Mouse (Mus musculus) heart, adult 9 months (tissue): ENCODE results near the gene Bub1b.

ENCODE experiments used
- DNase-seq, 2 experiments: peaks; one replicate each; pipeline ENCODE4 v3.0.0; 2022; ENCODE audit warnings: low spot score in 2 of 2

Gene Bub1b

GRCm38 (mm10) chr2:118664975-118665516 is 67.0 kb downstream of the Bub1b start:
- DNase-seq: no peak

DNA sequence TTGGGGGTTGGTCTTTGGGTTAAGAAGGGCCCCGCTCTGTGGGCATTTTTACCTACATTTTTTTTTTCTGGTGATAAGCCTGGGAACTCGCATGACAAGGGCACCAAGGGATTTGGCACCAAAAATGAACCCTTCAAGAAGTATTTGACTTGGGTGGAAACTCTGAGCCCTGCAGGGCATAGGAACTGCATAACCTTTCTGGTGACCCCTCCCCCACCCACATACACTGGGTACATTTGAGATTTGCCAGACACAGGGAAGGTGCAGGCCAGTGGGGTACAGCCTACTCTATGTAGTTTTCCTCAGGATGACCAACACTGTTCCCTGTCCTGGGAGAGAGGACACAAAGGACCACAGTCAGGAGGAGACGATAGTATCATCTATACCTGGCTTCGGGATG is 67.6 kb downstream of the Bub1b start:
- no peak for DNase-seq

DNA sequence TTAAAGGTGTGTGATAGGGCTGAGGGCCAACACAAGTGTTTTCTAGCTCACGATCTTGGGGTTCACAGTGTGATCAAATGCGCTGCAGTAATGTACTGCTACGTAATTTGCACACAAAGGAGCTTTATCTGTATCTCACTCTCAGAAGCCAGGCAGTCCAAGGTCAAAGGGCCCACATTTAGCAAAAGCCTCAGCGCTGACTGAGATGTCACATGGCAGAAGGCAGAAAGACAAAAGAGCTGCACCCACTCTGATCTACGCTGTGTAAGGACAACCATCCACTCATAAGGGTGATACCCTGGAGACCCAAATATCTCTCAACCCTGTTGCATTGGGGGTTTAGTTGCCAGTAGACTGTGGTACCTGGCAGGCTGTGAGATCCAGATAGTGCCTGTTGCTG is 69.2 kb downstream of the Bub1b start:
- no peak for DNase-seq

DNA sequence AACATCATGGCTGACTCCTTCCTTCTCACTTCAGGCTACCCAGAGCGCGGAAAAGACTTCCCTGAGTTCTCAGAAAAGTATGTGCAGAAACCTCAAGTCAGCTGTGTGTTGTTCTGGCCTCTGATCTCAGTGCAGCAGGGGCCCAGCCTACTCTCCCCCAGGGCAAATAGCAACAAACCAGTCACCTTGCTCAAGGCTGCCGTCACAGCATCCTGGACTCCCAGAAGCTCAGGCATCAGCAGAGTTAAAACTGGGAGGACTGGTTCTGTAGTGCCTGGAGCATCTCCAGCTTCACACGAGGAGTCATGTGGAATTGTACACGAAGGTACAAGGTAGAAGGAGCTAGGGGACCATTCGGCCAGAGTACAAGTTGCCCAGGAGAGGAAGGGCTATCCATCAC is 71.2 kb downstream of the Bub1b start:
- no peak for DNase-seq

- peak in 1 of 2 experiments; percentile 29 for DNase-seq
Measured at GRCm38 (mm10) chr2:118669785-118670184, 71.8 kb downstream of the Bub1b start.

- DNase-seq: no peak
Measured at GRCm38 (mm10) chr2:118671728-118672127, 73.7 kb downstream of the Bub1b start.

- DNase-seq: no peak
Measured at GRCm38 (mm10) chr2:118673686-118674465, 75.9 kb downstream of the Bub1b start.

- no peak for DNase-seq
Measured at GRCm38 (mm10) chr2:118674500-118674899, 76.5 kb downstream of the Bub1b start.

DNA sequence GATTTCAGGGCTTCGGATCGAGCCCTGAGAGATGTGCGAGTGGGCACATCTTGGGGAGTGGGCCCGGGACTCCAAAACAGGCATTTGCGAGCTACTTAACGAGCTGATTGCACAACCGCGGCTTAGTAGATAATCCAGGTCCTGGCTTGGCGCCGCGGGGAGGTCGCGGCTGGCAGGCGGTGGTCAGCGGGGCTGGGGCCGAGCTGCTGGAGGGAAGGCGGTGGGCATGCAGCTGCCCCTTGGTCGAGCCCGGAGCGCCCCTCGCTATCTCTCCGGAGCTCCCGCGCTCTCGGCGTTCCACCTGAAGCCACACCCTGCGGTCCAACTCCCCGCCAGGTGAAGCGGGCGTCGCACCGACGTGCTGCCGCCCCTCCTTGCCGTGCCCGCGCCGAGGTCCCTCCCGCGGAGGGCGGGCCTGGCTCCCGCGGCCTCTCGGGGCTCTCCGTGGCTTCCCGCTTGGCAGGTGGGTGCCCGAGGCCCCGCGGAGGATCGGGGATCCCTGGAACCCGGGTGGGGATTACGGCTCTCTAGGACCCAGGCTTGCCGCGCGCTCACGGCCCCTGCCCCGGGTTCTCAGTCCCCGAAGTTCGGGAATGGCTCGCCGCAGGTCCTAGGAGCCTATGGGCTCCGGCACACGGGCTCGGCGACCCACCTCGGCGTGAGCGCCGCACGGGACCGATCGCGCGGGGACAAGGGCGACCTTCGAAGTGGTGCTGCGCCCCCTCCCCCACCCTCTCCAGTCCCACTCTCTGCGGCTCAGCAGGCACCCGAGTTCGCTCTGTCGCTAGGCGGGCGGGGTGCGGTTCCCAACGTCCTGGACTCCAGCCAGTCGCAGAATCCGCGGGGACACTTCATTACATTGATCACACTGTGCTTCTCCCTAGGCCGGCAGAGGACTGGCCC is 79.1 kb downstream of the Bub1b start:
- DNase-seq: no peak

DNA sequence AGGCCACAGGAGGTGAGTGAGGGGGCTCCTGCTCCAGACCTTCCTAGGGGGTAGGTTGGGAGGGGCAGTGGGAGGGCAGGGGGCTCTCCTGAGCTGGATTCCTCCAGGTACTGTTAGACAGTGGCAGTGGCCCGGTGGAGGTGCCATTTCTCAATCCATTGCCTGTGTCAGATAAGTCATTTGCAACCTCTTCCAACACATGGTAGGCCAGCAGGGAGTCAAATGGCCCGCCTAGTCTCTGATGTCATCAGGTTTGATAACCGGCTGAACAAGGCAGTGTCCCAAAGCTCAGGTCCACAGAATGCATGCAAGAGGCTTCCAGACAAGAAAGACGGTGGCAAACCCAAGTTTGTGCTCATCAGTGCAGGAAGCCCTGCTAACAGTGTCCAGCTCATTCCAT is 79.8 kb downstream of the Bub1b start:
- DNase-seq: no peak

DNA sequence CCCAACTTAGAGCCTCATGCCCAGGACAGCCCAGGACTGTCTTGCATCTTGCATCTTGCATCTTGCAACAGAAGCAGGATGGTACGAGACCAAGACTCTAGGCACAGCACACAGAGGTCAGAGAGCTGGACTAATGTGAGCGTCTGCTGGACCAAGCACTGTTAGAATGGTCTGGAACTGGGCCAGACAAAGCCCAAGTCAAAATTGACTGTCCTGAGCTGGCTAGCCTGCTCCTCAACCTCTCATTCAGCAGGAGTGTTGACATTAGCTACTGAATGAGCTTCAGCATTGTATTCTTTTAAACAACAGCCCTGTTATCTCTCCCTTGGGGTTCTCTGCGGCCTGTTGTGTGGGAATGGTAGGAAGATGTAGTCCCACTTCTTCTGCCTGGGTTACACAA is 81.6 kb downstream of the Bub1b start:
- DNase-seq: no peak

- DNase-seq: no peak
Measured at GRCm38 (mm10) chr2:118680926-118681325, 82.9 kb downstream of the Bub1b start.

DNA sequence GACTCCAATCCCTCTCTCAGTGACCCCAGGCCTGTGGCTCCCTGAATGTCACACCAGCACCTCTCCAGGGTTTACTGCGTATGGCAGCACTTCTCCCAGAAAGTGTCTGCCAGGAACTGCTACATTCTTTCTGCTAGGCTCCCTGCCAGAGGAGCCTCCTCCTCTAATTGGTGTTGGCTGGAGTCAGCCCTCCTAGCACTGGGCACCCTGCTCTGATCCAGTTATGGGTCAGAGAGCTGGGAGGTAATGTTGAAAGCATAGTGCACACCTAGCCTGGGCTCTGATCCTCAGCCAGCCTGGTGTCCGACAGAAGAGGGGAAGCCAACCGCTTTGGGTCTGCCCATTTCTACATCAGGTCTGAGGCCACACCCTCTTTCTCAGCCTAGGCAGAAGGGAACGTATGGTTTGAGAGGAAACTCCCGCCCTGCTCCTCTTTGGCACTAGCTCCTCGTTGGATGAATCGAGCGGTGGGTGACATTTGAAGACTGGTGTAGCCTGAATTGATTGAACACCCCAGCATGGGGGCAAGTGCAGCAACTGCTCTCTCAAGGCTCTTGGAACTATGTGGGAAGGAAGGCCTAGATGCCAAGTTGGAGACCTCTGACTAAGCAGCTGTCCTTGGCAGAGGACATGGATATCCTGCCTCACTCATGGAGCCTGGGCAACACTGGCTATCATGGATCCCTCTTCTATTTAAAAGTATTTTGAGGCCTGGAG is 84.7 kb downstream of the Bub1b start:
- no peak for DNase-seq

DNA sequence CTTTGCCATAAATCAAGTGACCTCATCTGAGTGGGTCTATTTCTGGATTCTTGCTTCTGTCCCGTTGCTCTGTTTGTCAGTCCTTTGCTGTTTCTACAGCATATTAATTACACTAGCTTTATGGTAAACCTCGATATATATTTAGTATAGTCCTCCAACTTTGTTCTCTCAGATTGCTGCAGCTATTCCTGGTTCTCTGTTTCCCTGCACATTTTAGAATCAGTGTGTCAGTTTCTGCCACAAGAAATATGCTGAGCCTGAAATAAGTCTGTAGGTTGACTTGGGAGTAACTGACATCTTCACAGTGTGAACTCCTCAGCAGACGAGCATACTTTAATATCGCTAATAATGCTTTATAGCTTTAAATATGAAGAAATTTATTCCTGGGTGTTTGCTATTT is 87.1 kb downstream of the Bub1b start:
- no peak for DNase-seq

- DNase-seq: no peak
Measured at GRCm38 (mm10) chr2:118686693-118687092, 88.7 kb downstream of the Bub1b start.

DNA sequence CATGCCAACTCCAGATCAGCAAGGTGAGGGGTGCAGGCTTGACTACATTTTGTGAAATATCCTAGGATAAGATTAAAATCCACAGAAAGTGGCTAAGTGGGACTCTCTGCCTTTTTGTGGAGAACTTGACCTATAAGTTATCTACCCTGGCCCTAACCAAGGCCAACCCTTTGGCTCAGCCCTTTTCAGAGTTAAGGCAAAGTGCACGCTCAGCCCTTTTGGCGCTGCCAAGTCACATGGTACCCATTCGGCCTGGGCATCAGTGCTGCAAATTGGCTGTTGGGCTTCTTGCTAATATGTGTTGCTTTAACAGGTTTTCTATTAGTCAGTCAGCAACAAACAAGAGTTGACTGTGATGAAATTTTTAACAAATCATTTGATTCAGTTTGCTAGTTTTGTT is 89.8 kb downstream of the Bub1b start:
- no peak for DNase-seq

GRCm38 (mm10) chr2:118689875-118690274 is 91.9 kb downstream of the Bub1b start:
- DNase-seq: no peak
